Comparison of ENCODE assay signal across 38 mouse cellular contexts in genomic region chr9:40649983-40650382, GRCm38 (mm10). TPM values are rescaled to one million over a fixed set of nuclear protein-coding genes. Genes with fewer than 3 reads are reported as not detected.
"Had no signal": no experiment of that assay in that cellular context is flagged by ENCODE, and none has a peak within 500 bp of the region (broad histone marks: within the 10 kb centered on the region; RNA-seq: fewer than 3 reads in every experiment).

No protein-coding gene starts in this region.

- H3K36me3 ChIP-seq: heart, embryonic 13.5 days; heart, embryonic 15.5 days; hindbrain, embryonic 10.5 days; hindbrain, embryonic 12.5 days; intestine, embryonic 15.5 days; limb, embryonic 10.5 days; limb, embryonic 12.5 days had no signal

- H3K4me1 ChIP-seq: heart, embryonic 15.5 days; intestine, embryonic 15.5 days had no signal

- H3K27ac ChIP-seq: heart, adult 2 months; heart, embryonic 13.5 days; heart, embryonic 15.5 days; hindbrain, embryonic 10.5 days; hindbrain, embryonic 12.5 days; hindbrain, embryonic 14.5 days; intestine, embryonic 15.5 days; left cerebral cortex, adult 2 months; limb, embryonic 10.5 days; limb, embryonic 12.5 days had no signal

- H3K4me3 ChIP-seq: heart, adult 2 months; heart, embryonic 13.5 days; heart, embryonic 15.5 days; hindbrain, embryonic 10.5 days; hindbrain, embryonic 12.5 days; intestine, embryonic 15.5 days; left cerebral cortex, adult 2 months; limb, embryonic 10.5 days; limb, embryonic 12.5 days had no signal

- ATAC-seq: forebrain, postnatal 0 days; hindbrain, embryonic 16.5 days; inflammation-experienced regulatory T-cells, adult 6 months; intestine, embryonic 15.5 days; intestine, postnatal 0 days had no signal

- DNase-seq: forebrain, postnatal 0 days; gastrocnemius, postnatal 14 days; gastrocnemius, postnatal 36 days; heart, adult 11 months; heart, adult 2 months; heart, postnatal 4 days; kidney, adult 18-20 months; kidney, adult 8-10 months; kidney, postnatal 10 days; kidney, postnatal 25 days; liver had no signal

- H3K4me2 ChIP-seq: heart, embryonic 11.5 days; heart, embryonic 13.5 days; heart, embryonic 15.5 days; hindbrain, embryonic 12.5 days; hindbrain, embryonic 14.5 days; intestine, embryonic 15.5 days; limb, embryonic 12.5 days had no signal

- H3K9ac ChIP-seq: forebrain, postnatal 0 days; heart, embryonic 13.5 days; heart, embryonic 15.5 days; hindbrain, embryonic 12.5 days; hindbrain, embryonic 14.5 days; intestine, embryonic 15.5 days; limb, embryonic 12.5 days had no signal

- H3K27me3 ChIP-seq: heart, embryonic 13.5 days; heart, embryonic 15.5 days; hindbrain, embryonic 12.5 days; intestine, embryonic 15.5 days; limb, embryonic 12.5 days had no signal

- H3K9me3 ChIP-seq: heart, embryonic 13.5 days; heart, embryonic 15.5 days; hindbrain, embryonic 10.5 days; hindbrain, embryonic 12.5 days; intestine, embryonic 15.5 days; limb, embryonic 10.5 days; limb, embryonic 12.5 days had no signal

RNA-seq across cellular contexts. Expression of gene Gm21915, which starts 20.4 kb away (rescaled TPM):
- total RNA-seq: forebrain, postnatal 0 days; gastrocnemius, adult 18-20 months; gastrocnemius, adult 8-10 months; gastrocnemius, postnatal 14 days; gastrocnemius, postnatal 36 days; heart, adult 2 months; heart, postnatal 25 days; heart, postnatal 4 days; layer of hippocampus, adult 18-20 months; layer of hippocampus, postnatal 10 days; layer of hippocampus, postnatal 25 days; left cerebral cortex, adult 2 months; left cerebral cortex, postnatal 14 days; left cerebral cortex, postnatal 36 days had no signal
- polyA plus RNA-seq: forebrain, postnatal 0 days; gonadal fat pad, adult 2 months; heart, adult 2 months; heart, embryonic 11.5 days; heart, embryonic 13.5 days; heart, embryonic 15.5 days; heart, postnatal 0 days; hindbrain, embryonic 10.5 days; hindbrain, embryonic 12.5 days; hindbrain, embryonic 14.5 days; hindbrain, embryonic 16.5 days; inflammation-experienced regulatory T-cells, adult 6 months; intestine, embryonic 15.5 days; intestine, postnatal 0 days; kidney, embryonic 14.5 days; kidney, embryonic 16.5 days; large intestine, adult 2 months; limb, embryonic 10.5 days; limb, embryonic 12.5 days; limb, embryonic 14.5 days had no signal

RNA-seq across cellular contexts. Expression of gene Clmp, which starts 35.8 kb away (rescaled TPM):
- polyA plus RNA-seq: inflammation-experienced regulatory T-cells, adult 6 months had no signal
